Mouse (Mus musculus) retina, postnatal 1 day (tissue): ENCODE results near the gene Gm17416.

Experiments used
- DNase-seq: peaks from one replicate; pipeline ENCODE4 v3.0.0-alpha.2; 2012

Gm17416 gene

DNA sequence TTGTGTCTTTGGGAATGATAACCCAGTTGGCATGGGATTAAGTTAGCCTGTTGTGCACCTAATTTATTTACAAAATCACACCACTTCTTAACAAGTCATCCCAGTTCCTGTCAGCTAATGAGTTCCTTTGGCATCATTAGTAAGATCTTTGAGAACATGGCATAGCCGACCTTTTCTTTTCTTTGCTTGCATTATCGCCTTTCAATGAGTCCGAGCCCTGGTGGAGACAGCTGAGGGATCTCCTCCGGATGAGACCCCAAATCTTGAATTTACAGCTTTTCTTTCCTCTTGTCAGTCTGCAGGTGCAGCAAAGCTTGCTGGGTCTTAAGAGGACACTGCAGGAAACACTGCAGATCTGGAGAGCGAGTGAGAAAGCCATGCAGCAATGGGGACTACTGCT, at the start of gene Gm17416:
Gene Gm17416 (plus strand): TSS at position 301 of the 400 bp plus-strand sequence.
- no peak for DNase-seq

DNA sequence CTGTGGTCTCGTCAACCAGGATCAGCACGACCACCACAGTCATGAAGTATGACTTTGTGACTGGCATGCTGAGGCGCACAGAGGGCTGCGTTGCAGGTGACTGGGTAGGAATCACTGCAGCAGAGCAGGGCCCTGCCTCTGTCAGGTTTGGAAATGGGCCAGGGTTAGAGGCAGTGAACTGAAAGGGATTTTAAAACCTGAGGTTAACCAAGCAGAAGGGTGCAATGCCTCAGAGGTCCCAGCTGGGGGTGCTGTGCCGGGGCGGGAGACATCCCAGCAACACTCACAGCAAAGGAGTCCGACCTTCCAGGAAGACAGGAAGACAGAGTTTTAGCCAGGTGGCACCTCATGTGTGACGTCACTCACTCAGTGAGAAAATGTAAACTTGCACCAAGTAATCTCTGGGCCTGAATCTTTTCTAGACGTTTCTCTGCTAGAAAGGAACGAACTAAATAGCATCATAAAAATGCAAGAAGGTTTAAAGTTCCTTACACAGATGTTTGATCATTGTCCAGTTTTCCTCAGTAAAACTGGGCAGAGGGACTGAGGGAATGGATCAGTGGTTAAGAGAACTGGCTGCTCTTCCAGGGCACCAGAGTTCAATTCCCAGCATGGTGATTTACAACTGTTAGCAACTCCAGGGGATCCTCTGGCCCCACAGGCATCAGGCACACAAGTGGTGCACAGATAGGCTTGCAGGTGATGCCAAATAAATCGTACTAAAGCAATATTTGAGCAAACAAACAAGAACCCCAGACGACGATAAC, 29.0 kb upstream of the Gm17416 start, which contains the start of gene Defb29:
Gene Defb29 (minus strand): TSS at position 155 of the 767 bp plus-strand sequence.
- peak; percentile 40 for DNase-seq

DNA sequence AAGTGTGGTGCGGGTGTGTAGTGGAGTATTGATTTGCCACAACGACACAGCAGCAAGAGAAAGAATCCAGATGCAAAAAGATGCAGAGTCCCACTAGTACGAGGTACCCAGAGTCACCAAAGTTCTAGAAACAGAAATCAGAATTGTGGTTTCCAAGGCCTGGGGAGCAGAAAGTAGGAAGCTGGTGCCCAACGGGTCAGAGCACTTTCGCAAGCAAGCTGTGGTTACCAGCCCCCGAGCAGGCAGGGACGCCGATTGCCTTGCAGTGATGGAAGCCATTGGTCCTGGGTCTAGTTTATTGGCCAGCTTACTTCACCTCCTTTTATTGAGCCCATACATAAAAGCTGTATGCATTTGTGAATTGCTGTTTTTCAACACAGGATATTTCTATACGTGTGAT, 27.2 kb upstream of the Gm17416 start:
- no peak for DNase-seq

DNA sequence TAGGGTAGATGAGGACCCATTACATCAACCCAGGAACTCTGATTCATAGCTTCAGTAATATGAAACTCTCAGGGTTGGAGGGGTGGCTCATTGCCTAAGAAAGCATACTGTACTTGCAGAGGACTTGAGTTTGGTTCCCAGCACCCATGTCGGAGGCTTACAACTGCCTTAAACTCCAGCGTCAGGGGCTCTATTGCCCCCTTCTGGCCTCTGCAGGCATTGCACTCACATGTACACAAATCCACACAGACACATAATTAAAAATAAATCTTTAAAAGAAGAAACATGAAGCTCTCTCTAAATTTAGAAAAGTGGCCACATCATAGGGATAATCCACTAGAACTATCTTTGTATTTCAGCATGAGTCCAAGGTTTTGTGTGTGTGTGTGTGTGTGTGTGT, 26.2 kb upstream of the Gm17416 start:
- no peak for DNase-seq

DNA sequence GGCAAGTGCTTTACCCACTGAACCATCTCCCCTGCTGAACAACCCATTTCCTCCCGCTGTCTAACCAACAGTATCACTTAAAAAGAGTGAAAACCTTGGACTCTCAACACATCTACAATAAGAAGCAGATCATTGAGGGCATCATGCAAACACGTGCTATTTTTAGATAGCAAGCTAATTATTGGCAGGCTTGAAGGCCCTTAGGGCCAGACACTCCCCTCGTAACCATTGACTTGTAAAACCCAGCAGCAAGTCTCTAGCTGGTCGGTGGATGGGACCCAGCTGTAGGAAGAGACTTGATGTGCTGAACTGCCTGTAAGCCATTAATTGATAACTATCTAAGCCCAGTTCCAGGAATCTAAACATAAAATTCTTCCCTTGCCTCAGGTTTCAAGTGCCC, 25.7 kb upstream of the Gm17416 start:
- DNase-seq = no peak

DNA sequence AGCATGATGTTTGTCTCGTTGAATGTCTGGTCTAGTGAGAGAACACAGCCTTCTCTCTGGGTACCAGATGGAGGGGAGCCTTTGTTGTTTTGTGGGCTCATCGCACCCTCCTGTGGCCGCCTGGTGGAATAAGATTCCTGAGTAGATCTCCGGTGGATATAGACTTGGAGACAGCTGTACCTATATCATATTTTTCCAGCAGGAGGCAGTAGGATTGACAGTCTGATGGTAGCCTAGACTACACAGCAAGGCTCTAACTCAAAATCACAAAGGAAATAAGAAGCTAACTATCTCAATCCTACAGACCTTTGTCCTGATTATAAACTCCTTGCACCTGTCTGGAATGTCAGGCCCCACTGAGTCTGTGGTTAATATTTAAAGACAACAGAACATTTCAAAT, 24.4 kb upstream of the Gm17416 start:
- peak; percentile 71 for DNase-seq

DNA sequence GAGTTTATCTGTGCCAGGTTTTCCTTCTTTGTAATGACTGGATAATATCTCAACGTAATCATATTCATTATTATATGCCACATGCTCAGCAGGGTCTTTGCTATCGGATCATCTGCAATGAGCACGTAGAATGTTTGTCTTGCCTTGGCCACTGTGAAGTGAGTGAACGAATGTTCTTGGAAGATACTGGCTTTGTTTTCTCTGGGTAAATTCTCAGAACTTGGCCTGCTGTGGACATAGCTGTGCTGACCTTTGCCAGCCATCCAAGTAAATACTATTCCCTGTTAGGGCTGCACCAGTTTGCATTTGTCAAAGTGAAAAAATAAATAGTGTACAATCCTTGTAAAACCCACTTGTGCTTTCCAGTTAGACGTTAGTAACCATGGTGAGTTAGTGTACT, 21.0 kb upstream of the Gm17416 start:
- DNase-seq = no peak

DNA sequence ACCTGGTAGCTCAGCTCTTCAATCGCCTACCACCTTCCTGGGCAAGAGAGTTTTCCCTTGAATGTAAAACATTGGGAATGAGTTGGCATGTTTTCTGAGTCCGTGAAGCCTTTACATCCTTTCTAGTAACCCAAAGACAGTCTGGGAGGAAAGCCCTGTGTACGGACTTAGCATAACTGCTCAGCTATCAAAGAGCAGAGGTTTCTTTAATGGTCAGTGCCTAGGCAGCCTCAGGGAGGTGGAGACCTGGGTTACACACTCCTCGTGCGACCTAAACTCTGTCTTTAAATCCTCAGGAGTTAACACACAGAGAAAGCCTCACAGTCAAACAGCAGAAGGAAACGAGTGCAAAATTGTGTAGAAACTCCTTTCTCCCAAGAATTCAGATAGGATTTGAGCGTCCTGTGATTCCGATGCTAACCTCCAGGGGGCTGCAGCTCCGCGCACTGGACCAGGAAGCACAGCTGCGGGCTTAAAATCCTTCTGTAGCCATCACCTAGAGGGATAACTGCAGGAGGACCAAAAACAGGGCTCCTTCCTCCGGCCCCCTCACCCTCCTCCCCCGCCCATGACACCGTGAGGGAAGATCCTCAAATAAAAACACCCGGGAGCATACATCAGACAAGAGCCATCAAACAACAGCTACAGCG, 15.2 kb upstream of the Gm17416 start:
- DNase-seq = peak; percentile 71

DNA sequence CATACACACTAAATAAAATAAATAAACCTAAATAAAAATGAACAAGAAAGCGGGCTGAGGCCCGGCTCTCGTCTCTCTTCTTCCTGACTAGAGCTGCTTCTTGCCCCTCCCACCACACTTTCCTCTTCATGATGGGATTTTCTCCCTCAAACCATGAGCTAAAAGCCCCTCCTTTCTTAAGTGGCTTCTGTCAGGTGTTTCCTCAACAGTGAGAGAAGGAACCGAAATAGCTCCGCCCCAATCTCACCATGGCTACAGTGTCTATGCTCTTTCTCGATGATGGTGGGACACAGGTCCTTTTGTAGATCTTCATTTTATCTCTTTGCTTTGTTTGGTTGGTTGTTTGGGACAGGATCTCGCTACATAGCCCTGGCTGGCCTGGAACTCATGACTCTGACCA, 12.5 kb upstream of the Gm17416 start:
- no peak for DNase-seq

DNA sequence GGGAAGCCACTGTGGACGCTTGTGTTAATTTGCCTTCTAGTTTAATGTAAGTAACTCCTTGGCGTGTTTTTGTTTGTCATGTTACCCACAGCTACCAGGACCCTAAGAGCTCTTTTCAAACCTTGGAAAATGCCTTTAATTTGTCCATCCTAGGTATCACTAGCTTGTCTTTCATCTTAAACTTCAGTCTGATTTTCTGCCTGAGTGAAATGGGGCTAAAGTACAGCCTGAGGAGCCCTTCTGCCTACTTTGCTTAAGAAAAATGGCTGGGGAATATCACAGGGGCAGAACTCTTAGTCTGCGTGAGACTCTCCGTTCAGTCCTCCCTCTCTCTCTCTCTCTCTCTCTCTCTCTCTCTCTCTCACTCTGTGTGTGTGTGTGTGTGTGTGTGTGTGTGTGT, 743 bp downstream of the Gm17416 start:
- DNase-seq = peak; percentile 14

DNA sequence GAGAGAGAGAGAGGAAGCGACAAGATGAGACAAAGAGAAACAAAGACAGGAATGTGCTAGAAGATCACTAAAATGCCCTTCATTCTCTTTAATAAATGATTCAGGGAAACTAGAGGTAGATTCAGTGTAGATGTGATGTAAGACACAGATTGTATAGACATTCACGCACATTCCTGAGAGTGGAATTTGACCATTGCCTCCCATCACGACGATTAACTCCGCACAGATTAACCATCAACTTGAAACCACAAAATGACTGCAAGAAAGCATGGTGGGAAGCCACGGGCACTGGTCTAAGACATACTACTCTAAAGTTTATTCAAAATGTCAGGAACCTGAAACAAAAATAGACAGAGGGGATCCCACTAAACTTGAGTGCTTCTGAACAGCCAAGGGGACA, 1.2 kb downstream of the Gm17416 start:
- DNase-seq = no peak

DNA sequence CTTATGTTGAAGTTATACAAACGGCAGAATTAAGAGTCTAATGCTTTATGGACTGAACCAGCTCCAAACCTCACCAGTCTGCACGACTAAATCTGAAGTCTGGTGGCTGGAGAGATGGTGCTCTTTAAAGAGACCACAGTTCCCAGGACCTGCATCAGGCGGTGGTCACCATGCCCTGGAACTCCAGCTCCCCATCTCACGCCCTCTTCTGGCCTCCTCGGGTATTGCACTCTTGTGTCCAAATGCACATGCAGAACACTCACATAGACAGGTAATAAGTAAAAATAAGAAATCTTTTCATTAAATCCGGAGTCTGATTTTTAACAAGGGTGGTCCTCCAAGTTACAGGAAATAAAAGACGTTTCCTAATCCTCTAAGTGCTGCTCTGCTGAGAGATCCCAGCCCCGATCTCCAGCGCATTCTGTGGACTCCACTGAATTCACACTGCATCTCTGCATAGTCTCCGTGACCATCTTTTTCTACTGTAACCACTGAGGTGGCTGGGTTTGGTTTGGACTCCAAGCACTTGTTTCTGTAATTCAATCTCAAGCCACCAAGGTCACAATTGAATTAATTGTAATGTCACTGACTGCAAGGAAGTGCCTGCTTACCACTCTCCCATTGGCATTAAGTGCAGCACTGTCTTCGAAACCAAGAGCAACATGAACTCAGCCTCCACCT, 3.1 kb downstream of the Gm17416 start, which contains the start of gene Defb21:
Gene Defb21 (plus strand): TSS at position 631 of the 681 bp plus-strand sequence.
- DNase-seq = no peak

DNA sequence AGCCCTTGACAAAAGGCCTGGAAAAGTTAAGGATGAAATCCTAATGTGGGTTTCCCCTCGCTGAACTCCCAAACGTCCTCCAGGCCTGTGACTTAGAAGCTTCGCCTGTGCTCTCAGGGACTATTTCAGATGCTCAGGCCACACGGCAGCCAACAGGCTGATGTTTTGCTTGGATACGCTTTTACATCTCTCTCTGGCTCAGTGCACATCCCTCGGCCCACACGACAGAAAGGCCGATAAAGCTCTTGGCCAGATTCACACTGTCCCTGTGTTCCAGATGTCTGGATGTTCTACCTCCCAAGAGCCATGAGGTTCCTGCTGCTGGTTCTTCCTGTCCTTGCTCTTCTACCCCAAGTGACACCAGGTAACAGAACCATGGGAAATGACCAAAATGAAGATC, 4.3 kb downstream of the Gm17416 start:
- no peak for DNase-seq

DNA sequence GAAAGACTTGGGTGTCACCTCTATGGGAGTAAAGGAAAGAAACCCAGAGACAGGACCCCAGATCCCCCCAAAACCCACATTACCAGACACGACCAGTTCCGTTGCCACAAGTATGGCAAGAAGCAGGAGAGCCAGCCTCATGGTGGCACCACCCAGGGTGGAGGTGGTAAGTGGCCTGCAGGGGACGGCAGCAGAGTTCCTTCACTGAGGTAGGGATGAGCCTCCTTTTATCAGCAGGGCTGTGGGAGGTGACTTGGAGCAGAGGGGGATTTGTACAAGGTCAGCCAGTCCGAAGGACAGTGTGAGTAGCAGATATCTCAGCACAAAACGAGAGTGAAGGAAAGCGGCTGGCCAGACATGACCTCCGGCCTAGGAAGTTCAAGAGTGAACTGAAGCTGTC, 11.0 kb downstream of the Gm17416 start, which contains the start of gene Defb19:
Gene Defb19 (minus strand): TSS at position 206 of the 400 bp plus-strand sequence.
- DNase-seq = no peak

DNA sequence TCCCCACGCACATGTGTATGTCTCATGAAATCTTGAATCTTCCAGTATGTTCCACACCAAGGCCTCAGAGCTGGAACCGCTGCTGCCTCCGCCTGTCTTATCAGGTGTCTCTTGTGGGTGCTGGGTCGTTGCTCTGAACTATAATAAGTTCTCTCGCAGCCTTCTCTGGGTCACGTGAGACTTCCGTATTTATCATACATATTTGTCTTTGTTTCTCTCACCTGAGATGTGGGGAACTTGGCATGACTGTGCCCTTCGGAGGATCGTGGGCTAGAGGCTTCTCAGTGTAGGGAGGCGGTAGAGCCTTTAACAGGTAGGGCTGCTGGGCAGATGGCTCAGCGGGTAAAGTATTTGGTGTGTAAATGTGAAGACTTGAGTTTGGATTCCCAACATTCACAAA, 11.5 kb downstream of the Gm17416 start:
- DNase-seq = no peak

DNA sequence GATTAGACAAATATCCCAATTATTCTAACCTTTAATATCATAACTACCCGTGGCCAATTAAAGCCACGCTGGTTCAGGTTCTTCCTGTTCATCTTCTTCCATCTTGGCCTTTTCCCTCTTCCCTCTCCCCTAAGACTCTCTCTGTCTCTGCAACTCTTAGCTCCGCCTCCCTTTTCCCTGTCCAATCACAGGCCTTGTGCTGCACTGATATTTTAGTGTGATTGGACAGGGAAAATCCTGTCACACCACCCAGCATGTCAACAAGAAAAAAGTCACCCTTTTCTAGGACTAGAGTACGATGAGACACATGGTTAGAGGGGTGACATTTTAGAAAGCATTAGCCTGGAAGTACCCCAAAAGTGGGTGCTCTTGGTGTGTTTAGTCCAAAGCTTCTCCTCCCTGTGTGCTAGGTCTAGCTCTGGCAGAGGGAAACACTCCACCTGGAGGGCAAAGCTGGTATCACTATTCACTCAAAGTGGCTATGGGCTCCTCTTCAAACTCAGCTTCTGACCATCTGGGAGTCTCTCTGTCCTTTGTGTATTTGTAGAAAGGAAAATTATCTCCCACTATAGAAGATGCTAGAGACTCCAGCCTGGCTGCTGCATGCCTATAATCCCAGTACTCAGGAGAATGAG, 17.9 kb downstream of the Gm17416 start:
- peak; percentile 32 for DNase-seq

DNA sequence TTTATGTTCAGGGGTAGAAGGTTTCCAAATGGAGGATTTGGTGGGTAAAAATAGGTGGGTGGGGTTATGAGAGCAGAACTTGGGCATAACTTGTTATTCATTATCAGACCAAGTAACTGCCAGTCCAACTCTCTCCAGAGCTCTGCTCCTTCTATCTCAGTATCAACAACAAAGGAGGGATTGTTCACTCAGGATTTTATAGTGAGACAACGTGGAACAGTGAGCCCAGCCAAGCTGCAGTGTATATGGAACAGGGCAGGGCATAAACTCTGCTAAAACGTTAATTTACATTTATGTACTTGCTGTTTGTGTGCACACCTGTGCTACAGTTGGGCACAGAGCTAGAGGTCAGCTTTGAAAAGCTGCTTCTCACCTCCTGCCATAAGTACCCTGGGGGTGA, 19.3 kb downstream of the Gm17416 start:
- peak; percentile 6 for DNase-seq

DNA sequence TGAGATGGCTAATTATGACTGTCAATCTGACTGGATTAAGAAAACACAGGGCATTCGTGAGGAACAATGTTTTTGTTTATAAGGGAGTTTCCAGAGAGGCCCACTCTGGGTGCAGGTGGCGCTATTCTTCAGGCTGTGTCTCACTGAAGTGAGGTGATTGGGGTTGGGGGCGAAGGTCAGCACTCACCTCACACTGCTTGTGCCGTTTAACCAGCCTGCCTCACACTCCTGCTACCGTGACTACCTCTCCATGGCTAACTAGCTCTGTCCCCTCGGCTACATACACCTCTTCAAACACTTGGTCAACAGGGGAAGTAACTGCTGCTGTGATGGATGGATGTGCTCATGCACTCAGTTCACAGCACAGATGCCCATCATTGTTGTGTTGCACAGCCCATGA, 19.9 kb downstream of the Gm17416 start:
- DNase-seq = peak; percentile 14

DNA sequence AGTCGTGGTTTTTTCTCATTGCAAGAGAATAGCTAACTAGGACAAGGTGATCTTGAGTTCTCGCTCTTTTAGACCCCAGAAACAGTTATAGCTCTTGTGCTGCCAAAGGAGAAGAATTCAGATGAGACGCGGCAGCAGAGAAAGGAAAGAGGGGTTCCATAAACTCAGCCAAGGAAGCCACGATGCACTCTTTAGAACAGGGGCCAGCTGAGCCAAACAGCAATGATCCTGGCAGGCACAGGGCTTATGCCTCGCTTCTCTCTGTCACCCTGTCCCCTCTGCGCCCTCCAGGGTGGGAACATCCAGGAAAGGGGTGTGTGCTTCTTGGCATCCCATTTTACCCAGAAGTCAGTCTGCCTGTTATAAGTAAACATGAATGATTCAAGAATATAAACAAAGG, 30.2 kb downstream of the Gm17416 start, which contains the start of gene Defb45:
Gene Defb45 (minus strand): TSS at position 101 of the 400 bp plus-strand sequence.
- DNase-seq = no peak

DNA sequence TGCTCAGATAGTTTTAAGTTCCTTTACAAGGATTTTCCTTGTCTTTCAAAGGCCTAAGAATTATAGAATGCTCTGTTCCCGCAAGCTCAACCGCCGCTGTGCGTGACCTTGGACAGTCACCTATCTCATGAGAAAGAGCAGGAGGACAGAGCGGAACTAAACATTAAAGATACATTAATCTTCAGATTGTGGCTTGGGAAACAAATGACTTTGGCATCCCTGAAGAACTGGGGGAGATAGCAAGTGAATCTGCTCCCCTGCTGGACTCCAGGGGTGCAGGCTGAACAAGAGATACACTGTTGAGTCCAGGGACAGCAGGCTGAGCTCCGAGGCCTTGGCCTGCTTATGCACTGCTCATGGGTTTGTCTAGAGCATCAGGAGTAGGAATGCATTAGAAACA, 30.9 kb downstream of the Gm17416 start:
- no peak for DNase-seq

DNA sequence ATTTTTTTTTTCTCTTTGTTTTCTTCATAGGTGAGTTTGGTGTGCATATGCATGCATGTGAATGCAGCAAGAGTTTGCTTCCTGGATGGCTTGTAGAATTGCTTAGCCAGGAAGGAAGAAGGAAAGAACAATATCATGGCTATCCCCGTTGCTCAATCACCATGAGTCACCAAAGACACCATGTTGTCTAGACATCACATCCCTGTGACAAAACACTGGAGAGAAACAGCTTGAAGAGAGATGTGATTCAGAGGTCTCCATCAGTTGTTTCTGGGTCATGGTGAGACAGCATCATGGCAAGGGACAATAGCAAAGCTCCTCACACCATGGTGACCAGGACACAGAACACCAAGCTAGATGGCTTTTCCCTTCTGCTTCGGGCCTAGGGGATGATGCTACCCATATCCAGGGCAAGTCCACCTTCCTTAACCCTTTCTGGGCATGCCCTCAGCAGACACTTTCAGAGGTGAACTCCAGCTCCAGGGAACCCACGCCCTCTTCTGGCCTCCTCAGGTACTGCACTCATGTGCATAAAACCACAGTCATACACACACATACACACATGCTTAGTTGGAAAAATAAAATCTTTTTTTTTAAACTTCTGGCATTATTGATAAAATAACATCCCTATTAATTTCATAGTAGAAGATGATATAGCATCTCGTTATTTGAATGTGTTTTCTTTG, 32.3 kb downstream of the Gm17416 start:
- no peak for DNase-seq

DNA sequence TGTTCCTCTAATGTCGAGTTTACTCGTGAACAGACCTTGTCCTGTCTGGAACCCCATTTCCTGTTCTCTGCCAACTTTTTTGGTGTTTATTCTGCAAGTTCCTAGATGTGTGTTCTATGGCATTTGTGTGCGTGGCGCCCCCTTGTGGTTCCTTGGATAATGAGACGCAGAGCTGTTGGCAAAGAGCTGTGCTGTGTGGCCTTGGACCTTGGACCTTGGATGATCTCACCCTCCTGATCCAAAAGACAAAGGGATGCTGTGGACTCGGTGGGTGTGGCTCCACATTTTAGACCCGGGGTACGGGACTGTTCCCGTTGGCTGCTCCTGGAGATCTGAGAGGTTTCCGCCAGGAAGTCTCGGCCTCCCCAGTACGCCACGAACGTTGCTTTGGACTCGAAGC, 34.9 kb downstream of the Gm17416 start, which contains the start of gene Defb36:
Gene Defb36 (plus strand): TSS at position 271 of the 400 bp plus-strand sequence.
- DNase-seq = peak; percentile 55
